In the genomic region with DNA sequence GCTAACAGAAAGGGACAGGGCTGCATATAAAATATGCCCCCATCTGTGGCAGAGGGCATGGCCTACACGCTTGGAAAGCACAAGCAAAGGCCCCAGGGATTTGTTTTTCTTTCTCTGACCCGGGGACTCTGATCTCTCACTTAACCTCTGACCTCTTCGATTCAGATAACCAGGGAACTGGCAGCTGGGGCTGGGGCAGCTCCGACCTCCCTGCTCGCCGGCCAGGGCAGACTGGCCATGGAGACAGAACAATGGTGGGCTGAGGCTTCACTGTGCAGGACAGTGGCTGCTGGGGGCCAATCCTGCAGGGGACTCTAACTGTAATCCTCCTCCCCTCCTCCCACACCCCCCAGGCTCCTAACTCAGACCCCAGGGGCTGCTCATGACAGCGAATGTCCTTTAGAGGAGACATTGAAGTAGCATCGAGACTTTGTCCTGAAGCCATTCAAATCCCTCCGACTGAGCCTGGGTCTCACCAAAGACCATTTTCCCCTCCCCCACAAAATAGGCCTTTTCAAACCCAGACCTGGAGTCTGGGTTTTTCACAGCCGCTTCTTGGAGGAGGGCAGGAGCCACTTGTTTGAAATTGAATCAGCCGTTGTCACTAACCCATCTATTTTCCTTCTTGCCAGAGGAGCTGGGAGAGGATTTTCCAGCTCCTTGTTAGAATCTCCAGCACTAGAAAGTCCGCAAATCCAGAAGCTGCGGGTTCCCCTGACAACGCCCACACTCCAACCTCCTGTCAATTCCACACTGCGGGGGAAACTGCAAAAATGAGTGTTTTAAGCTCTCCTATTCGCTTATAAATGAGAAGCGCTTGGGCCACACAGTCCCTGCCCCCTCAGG, we compare ENCODE assay signal across 8 mouse cellular contexts.
A peak's percentile ranks its signal among the peaks of the same experiment; 100 is the strongest.
DNase-seq lines count a peak whose midpoint lies in the region; ATAC-seq and TF ChIP-seq lines count a peak whose summit lies in the region.

No protein-coding gene starts in this region.

- intact Hi-C loops in left cerebral cortex, postnatal 4 days (cut with DNase I): no loop called here

- H3K27me3 ChIP-seq in liver, postnatal 0 days (ENCODE audit: insufficient read depth, low read length): no peaks in the 10 kb centered on the region

- no peak overlapping the region for H3K9ac ChIP-seq in liver, postnatal 0 days (replicated peaks)

- H3K4me1 ChIP-seq in liver, postnatal 0 days (ENCODE audit: insufficient read depth): peaks cover 21% of the 10 kb centered on the region

- no peaks in the 10 kb centered on the region for H3K9me3 ChIP-seq in liver, postnatal 0 days (ENCODE audit: low read length)

- no peaks in the 10 kb centered on the region for H3K36me3 ChIP-seq in liver, postnatal 0 days (replicated peaks; ENCODE audit: insufficient read depth, low read length)

- TF ChIP-seq EP300 in liver, postnatal 0 days (IDR thresholded peaks at IDR 0.05; ENCODE audit: low read depth): no peak

- H3K4me2 ChIP-seq in liver, postnatal 0 days (ENCODE audit: low read depth, low read length): no peak overlapping the region

- ATAC-seq in liver, postnatal 0 days: peak; percentile 63

- no peak for TF ChIP-seq CTCF in liver, postnatal 0 days (IDR thresholded peaks at IDR 0.05; ENCODE audit: low read depth)

- H3K4me3 ChIP-seq in liver, postnatal 0 days (ENCODE audit: low read depth, low read length): no peak overlapping the region

- 54% methylated on average over 17 of the region's 17 CpGs for WGBS in liver, postnatal 0 days (ENCODE audit: insufficient replicate concordance)

- DNase-seq in left cerebral cortex, adult 18-20 months (ENCODE audit: low spot score in 2 of 2): peak; percentile 30 to 50
- DNase-seq in left cerebral cortex, postnatal 4 days: no peak
- DNase-seq in frontal cortex, postnatal 14 days (ENCODE audit: low spot score in 2 of 2): peak; percentile 30
- DNase-seq in liver, postnatal 0 days: no peak
- peak; percentile 28 to 33 for DNase-seq in right cerebral cortex, postnatal 36 days (ENCODE audit: low spot score in 2 of 2)
- DNase-seq in adipocyte (ENCODE audit: low spot score): no peak
- DNase-seq in urinary bladder, postnatal 25 days (ENCODE audit: low spot score): no peak
- DNase-seq in c-Kit-positive CD71-positive TER-119-positive erythroid progenitor cells, embryonic 14.5 days (ENCODE audit: low spot score): no peak

- H3K27ac ChIP-seq in liver, postnatal 0 days (ENCODE audit: low read depth): no peak overlapping the region

Comparison
In these comparisons a context has a peak if more than half of its experiments do, and no peak if none do; other contexts are left out.
1. DNase-seq: peak in left cerebral cortex, adult 18-20 months (2 of 2), frontal cortex, postnatal 14 days (2 of 2) and right cerebral cortex, postnatal 36 days (2 of 2); none in left cerebral cortex, postnatal 4 days (single experiment), liver, postnatal 0 days (single experiment), adipocyte (single experiment), urinary bladder, postnatal 25 days (single experiment) and c-Kit-positive CD71-positive TER-119-positive erythroid progenitor cells, embryonic 14.5 days (single experiment).